Mouse (Mus musculus): ENCODE results near the gene Pitpnc1.

Pitpnc1 gene

DNA sequence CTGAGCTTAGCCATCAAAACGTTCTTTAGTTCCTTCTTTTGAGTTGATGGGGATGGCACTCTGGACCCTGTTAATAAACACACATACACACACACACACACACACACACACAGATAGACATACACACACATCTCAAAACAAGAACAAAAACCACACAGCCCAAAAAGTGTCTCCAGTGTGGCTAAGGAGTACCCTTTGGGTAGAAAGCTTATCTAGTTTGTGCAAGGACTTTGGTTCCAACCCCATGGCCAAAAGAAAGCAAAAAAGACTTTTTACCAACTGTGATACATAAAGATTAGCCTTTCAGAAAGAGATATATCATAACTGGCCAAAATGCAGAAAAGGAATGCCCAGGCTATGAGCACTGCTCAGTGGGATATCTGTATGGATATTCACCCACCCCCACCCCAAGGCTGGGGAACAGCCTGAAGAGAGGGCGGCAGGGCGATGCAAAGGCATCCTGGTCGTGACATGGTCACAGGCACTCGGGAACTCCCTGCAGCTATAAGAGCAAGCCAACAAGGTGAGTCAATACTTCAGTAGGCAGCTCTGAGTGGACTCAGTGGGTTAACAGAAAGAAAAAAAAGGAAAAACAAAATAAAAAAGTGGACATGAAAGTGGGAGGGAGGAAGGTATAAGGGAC is 60.3 kb downstream of the Pitpnc1 start:
- no peak for DNase-seq (ENCODE audit: inconsistent age in 2 of 2, low spot score in 1 of 2)

GRCm38 (mm10) chr11:107408886-107409285 is 61.6 kb downstream of the Pitpnc1 start:
- no peak for DNase-seq (ENCODE audit: inconsistent age in 2 of 2, low spot score in 1 of 2)

- DNase-seq (ENCODE audit: inconsistent age in 2 of 2, low spot score in 1 of 2), result no peak
These were observed 62.8 kb downstream of the Pitpnc1 start for GRCm38 (mm10) chr11:107407698-107408097.

- no peak for DNase-seq (ENCODE audit: inconsistent age in 2 of 2, low spot score in 1 of 2)
These were observed 64.7 kb downstream of the Pitpnc1 start for GRCm38 (mm10) chr11:107405606-107406333.

GRCm38 (mm10) chr11:107403309-107403708 is 67.2 kb downstream of the Pitpnc1 start:
- no peak for DNase-seq (ENCODE audit: inconsistent age in 2 of 2, low spot score in 1 of 2)

DNA sequence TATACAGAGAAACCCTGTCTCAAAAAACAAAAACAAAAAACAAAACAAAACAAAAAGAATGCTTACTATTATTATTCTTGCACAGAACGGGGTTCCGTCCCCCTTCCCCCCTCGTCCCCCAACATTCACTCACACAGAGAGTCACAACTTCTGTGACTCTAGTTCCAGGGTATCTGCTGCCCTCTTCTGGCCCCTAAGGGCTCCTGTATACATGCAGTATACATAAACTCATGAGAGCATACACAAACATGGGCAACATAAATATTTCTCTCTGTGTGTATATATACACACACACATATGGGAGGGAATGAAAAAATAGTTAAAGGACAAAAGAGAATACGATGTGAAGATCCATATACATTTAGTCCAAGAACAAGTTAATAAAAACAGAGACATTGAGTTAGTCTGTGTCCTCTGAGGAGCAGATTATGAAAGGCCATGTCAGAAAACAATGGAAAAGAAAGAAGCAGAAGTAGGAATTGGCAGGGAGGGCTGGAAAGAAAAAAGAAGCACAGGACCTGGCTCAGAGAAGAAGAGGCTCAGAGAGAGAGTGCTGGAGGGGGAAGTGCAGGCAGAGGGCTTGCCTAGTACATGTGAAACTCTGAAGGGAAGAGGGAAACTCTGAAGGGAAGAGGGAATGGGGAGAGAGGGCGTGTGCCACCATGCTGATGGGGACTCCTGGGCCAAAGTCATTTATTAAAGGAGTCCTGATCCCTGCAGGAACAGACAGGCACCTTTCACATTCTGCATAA is 68.5 kb downstream of the Pitpnc1 start:
- DNase-seq (ENCODE audit: inconsistent age in 2 of 2, low spot score in 1 of 2), result no peak

- no peak for DNase-seq (ENCODE audit: inconsistent age in 2 of 2, low spot score in 1 of 2)
These were observed 69.7 kb downstream of the Pitpnc1 start for GRCm38 (mm10) chr11:107400826-107401225.

DNA sequence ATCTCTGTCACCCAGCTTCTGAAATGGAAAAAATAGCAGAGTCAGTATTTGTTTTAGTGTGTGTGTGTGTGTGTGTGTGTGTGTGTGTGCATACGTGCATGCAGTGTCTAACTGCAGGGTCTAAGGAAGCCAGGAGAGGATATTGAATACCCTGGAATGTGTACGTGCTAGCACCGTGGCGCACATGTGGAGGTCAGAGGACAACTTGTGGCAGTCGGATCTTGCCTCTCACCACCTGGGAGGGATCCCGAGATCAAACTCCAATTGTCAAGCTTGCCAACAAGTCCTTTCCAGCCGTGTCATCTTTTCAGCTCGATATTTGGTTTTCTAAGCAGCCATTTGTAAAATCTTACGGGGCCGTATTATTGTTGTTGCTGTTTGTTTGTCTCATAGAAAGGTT is 70.5 kb downstream of the Pitpnc1 start:
- no peak for DNase-seq (ENCODE audit: inconsistent age in 2 of 2, low spot score in 1 of 2)

DNA sequence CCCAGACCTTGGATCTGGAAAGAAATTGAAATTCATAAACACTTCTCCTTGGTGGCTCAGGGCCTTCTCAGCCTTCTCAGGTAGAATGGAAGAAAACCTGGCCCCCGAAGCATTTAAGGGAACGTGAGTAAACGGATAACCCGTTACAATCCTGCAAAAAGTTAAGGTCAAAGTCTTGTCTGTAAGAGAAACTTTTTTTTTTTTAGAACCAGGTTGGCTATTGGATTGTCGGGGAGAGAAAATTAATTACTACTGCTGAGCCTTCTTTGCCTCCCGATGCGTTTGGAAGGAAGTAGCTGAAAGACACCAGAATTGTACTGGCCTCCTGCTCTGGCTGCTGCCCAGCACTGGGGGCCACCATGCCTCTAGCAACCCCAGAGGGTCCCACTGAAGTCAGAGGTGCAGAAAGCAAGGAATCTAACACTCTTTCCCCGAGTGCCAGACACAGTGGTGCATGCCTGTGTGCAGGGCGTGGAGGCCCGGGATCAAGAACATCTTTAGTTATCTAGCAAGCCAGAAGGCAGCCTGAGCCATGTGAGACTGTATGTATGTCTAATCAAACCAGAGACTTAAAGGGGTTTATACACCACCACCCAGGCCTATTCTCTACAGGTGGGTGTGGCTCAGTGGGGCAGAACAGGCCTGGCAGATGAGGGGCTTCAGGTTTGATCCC is 73.0 kb downstream of the Pitpnc1 start:
- DNase-seq (ENCODE audit: inconsistent age in 2 of 2, low spot score in 1 of 2), result no peak

- DNase-seq (ENCODE audit: inconsistent age in 2 of 2, low spot score in 1 of 2), result no peak
These were observed 76.3 kb downstream of the Pitpnc1 start for GRCm38 (mm10) chr11:107394245-107394644.

GRCm38 (mm10) chr11:107393828-107394165 is 76.7 kb downstream of the Pitpnc1 start:
- DNase-seq (ENCODE audit: inconsistent age in 2 of 2, low spot score in 1 of 2), result no peak

DNA sequence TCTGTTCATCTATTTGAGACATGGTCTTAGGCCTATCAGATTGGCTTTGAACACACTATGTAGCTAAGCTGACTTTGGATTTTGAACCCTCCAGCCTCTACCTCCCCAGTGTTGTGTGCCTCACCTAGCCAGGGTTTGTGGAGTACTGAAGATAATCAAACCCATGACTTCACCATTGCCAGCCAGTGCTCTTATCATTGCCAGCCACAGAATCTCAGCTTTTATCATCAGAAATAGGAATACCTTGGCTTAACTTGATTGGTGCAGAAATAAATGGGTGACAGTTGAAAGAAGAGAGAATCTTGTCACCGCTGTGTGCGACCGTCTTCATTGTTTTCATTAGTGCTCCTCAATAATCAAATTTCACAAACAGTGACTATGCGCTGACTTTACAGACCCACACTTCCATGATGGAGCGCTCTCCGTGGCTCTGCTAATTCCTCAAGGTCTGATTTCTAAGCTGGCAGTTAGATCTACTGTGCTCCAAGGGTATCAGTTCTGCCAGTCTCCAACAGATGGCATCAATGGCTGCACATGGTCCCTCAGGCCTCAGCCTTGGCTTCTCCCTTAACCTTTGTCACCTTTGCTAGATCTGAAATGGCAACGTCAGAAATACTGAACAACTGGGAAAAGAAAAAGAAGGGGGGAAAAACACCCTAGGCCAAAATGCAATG is 77.2 kb downstream of the Pitpnc1 start:
- DNase-seq (ENCODE audit: inconsistent age in 2 of 2, low spot score in 1 of 2), result no peak

GRCm38 (mm10) chr11:107390540-107390939 is 80.0 kb downstream of the Pitpnc1 start:
- no peak for DNase-seq (ENCODE audit: inconsistent age in 2 of 2, low spot score in 1 of 2)

DNA sequence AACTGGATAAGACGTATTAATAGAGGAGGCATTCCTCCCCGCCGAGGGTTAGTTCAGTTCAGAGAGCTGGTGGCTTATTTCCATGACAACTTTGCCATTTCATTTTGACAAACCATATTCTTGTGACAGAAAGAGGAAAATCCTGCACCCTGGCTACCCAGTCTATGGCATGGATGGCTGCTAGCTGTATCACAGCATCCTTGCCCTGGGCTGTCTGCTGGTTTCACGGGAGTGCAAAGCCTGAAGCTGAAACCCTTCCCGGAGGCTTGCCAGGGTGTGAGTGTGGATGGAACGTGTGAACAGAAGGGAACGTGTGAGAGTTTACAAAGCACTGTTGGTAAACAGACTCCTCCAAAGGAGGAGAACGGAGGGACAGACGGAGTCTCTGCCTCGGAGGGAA is 80.5 kb downstream of the Pitpnc1 start:
- DNase-seq (ENCODE audit: inconsistent age in 2 of 2, low spot score in 1 of 2), result no peak

DNA sequence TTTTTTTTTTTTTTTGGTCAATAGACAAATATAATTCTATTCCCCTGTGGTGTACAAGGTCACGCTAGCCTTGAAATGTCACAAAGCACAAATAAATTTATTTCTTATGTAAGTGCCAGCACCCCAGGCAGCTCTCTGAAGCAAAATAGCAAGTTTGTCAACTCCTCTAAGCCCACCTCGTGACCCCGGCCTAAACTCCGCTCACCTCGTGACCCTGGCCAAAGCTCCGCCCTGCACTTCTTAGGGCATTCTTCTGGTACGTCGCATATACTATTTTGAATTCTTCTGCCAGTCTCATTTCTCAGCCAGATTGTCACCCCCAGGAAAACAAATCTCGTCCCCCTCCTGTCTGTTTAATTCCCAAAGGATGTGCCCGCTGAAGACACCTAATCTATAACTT is 84.0 kb downstream of the Pitpnc1 start:
- no peak for DNase-seq (ENCODE audit: inconsistent age in 2 of 2, low spot score in 1 of 2)

DNA sequence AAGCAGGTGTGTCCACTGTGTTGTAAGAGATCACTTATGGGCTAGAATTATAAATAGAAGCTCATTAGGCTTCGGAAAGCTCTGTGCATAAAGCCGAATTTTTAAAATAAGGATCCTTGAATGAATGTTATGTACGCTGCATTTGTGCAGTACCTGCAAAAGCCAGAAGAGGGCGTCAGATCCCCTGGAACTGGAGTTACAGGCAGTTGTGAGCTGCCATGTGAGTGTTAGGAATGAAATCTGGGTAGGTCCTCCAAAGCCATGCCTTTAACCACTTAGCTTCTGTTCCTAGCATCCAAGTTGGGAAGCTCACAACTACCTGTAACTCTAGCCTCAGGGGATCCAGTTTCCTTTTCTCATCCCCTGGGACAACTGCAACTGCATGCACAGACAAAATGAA is 85.2 kb downstream of the Pitpnc1 start:
- DNase-seq (ENCODE audit: inconsistent age in 2 of 2, low spot score in 1 of 2), result peak in 1 of 2 experiments; percentile 62

- no peak for DNase-seq (ENCODE audit: inconsistent age in 2 of 2, low spot score in 1 of 2)
These were observed 86.5 kb downstream of the Pitpnc1 start for GRCm38 (mm10) chr11:107383985-107384384.

DNA sequence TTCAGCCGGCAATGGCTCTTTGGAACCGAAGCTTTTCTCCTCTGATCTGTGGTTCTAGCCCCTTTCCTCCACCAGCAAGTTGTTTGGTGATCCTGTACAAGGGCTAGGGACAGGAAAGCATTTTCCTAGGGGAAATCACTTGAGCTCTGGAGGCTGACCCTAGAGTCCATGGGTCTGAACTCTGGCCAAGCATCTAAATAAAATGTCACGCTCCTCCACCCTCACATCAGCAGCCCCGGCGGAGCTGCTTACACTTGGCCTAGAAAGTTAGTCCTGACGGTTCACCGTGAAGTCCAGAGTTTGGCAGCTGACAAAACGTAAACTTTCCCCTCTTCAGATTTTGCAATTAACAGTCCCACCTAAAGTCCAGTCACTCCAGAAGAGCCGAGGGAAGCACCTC is 90.5 kb downstream of the Pitpnc1 start:
- peak in 1 of 2 experiments; percentile 47 for DNase-seq (ENCODE audit: inconsistent age in 2 of 2, low spot score in 1 of 2)

GRCm38 (mm10) chr11:107379089-107379845 is 91.2 kb downstream of the Pitpnc1 start:
- DNase-seq (ENCODE audit: inconsistent age in 2 of 2, low spot score in 1 of 2), result peak; percentile 35 to 68

GRCm38 (mm10) chr11:107377326-107377725 is 93.2 kb downstream of the Pitpnc1 start:
- no peak for DNase-seq (ENCODE audit: inconsistent age in 2 of 2, low spot score in 1 of 2)

Measured in adrenal gland, adult (tissue).